Mouse (Mus musculus) CD4-positive helper T cell, adult 2 months (primary cell): Measurements from ENCODE around the gene Bbx.

Experiments used
- DNase-seq: peaks from one replicate; pipeline ENCODE4 v3.0.0-alpha.2; 2012; ENCODE audit warnings: low read depth, missing footprints, low spot score

Gene Bbx

GRCm38 (mm10) chr16:50167231-50167982 lies 264.8 kb downstream of the Bbx start:
- no peak for DNase-seq

DNA sequence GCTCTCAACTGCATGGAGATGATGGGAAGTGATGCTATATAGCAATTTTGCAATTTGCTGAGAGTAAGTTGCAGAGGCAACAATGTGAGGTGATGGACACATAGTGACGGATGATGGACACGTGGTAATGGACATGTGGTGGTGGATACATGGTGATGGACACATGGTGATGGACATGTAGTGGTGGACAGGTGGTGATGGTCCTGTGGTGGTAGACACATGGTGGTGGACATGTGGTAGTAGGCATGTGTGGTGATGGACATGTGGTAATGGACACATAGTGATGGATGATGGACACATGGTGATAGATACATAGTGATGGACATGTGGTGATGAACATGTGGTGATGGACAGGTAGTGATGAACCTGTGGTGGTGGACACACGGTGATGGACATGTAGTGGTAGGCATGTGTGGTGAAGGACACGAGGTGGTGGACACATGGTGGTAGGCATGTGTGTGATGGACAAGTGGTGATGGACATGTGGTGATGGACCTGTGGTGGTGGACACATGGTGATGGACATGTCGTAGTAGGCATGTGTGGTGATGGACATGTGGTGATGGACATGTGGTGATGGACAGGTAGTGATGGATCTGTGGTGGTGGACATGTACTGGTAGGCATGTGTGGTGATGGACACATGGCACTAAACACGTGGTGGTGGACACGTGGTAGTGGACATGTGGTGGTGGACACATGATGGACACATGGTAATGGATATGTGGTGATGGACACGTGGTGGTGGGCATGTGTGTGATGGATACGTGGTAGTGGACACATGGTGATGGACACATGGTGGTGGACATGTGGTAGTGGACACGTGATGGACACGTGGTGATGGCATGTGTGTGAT lies 271.5 kb downstream of the Bbx start:
- DNase-seq: no peak

DNA sequence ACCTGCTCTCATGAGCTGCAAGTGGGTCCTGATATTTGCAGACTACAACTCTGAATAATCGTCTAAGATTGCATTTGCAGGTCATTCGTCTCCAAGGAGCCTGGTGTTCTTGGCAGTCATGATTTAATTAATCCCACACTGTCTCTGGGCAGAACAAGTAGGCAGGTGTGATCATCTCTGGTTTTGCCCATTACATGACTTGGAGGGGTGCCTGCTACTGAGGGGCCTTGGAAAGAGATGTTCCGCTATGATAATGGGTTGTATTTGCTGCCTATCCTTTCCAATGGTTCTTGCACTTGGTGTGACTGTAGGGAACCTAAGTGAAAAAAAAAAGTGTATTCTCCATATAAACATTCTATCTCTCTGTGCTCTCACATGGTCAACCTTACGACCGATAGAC lies 273.6 kb downstream of the Bbx start:
- DNase-seq: no peak

DNA sequence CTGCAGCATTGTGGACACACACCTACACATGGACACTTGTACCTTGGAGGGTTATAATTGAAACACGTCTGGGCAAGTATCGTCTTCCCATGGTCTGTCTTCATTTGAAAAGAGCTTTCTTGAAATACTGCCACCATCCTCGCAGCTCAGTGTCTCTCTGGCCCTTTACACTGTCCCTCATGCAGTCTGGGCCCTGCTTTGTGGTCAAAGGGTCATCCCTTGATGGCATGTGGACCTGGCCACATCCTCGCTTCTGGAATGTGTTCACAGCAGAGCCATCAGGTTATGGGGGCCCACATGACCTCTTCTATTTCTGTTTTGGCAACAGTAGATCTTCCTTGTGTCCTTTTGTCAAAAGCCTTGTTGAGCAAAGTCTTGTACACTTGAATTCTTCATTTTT lies 282.6 kb downstream of the Bbx start:
- no peak for DNase-seq

DNA sequence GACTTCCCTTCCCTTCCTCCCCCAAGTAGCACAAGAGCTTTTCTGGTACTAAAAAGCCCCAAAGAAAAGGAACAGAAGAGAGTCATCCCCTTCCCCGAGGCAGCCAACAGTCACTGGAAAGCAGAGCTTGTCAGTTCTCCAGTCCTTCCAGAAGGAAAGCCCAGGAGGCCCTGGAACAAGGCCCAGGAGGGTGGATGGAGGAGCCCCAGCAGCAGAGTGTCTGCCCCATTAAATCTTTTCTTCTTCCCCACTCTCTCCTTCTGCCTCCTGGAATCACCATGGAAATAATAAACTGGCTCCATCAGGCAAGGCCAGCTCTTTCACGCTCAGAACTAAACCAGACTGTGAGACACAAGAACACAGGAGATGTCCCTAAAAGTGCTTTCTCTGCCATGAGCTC lies 284.3 kb downstream of the Bbx start:
- no peak for DNase-seq
